Mouse (Mus musculus) limb, embryonic 15.5 days (tissue): ENCODE measurements around the gene Soga1. TPM values are rescaled to one million over a fixed set of nuclear protein-coding genes. Genes with fewer than 3 reads are reported as not detected.

Source experiments
- ATAC-seq: fragments of 200-750 bp; cut with Nextera tagmentation; 2 replicates; pipeline ENCODE4 v1.8.0; 2017; ENCODE audit warnings: low read depth, moderate TSS enrichment; ENCODE audit not compliant: insufficient number of reproducible peaks, low FRiP score, low TSS enrichment
- H3K27ac ChIP-seq: fragments of 300-500 bp; sonication (generic); 2 replicates; pipeline ENCODE4 v1.5.1; 2015; ENCODE audit warnings: moderate library complexity, mild to moderate bottlenecking, inconsistent platforms
- H3K27me3 ChIP-seq: fragments of 300-500 bp; sonication (generic); 2 replicates; pipeline ENCODE4 v1.6.1; 2015; ENCODE audit warnings: inconsistent platforms
- H3K36me3 ChIP-seq: fragments of 300-500 bp; sonication (generic); 2 replicates; pipeline ENCODE4 v1.6.1; 2015; ENCODE audit warnings: inconsistent platforms
- H3K4me1 ChIP-seq: fragments of 300-500 bp; sonication (generic); 2 replicates; pipeline ENCODE4 v1.6.1; 2015; ENCODE audit warnings: inconsistent platforms
- H3K4me2 ChIP-seq: fragments of 300-500 bp; sonication (generic); 2 replicates; pipeline ENCODE4 v1.6.1; 2015; ENCODE audit warnings: mild to moderate bottlenecking, inconsistent platforms
- H3K4me3 ChIP-seq: fragments of 300-500 bp; sonication (generic); 2 replicates; pipeline ENCODE4 v1.5.1; 2015; ENCODE audit warnings: mild to moderate bottlenecking, inconsistent platforms
- H3K9ac ChIP-seq: fragments of 300-500 bp; sonication (generic); 2 replicates; pipeline ENCODE4 v1.6.1; 2015; ENCODE audit warnings: inconsistent platforms
- H3K9me3 ChIP-seq: fragments of 300-500 bp; sonication (generic); 2 replicates; pipeline ENCODE4 v1.6.1; 2016; ENCODE audit warnings: inconsistent platforms
- WGBS: fragments of 180-500 bp; shearing (Covaris S2); methylation state at CpG from one replicate; pipeline ENCODE4 v1.1.7; 2015; 5-methylcytosine and 5-hydroxymethylcytosine counted together
- polyA plus RNA-seq: library from polyadenylated mRNA; unstranded; fragments of >200 nt; fragmentation: Nextera tagmentation; extraction: Ambion mirVana; gene quantifications from 2 replicates; pipeline ENCODE4 v1.2.1, GENCODE M21; 2015

Gene Soga1
- polyA plus RNA-seq, 1 experiment from 2014 or later, result 2.9 TPM

DNA sequence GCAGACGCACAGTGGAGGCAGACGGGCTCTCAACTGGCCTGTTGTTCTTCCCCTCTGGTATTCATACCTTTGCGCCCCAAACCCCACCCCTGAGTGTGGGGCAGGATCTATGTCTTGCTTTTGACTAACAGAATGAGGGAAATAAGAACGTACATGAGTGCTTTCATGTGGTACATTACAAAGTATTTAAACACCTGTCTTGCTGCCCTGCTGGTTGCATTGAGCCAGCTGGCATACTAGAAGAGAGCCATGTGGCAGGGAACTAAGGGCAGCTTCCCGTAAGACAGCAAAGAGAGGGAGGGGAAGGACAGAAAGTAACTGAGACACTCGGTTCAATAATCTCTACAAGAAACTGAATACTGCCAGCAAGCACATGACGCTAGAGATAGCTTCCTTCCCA lies 108.8 kb downstream of the Soga1 start:
- ATAC-seq, result no peak
- Histone ChIP-seq H3K4me3 (no peak overlapping the region), H3K9me3 (no peaks in the 10 kb centered on the region), H3K36me3 (no peaks in the 10 kb centered on the region), H3K4me1 (peaks cover 3% of the 10 kb centered on the region; the same call in 1 of the 2 replicates), H3K27me3 (no peaks in the 10 kb centered on the region), H3K4me2 (no peak overlapping the region), H3K27ac (no peak overlapping the region), H3K9ac (no peak overlapping the region)
- WGBS, result 74% methylated on average over 7 of the region's 7 CpGs

DNA sequence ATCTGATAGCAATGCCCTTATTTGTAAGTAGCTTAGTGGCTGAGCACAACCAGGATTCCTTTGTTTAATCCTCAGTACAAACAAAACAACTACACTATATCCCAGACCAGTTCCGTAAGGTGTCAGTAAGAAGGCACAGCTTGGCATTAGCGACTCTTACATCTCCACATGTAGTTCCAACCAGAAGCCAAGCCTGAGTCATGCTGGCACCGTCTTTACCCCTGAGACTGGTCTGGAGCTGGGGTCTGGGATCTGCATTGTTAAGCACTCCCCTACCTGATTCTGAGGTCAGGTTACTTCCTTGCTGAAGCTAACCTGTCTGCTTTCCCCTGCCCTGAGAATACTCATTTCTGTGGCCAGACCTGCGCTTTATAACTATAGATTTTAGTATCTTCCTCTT lies 110.6 kb downstream of the Soga1 start:
- H3K27me3 ChIP-seq, result no peaks in the 10 kb centered on the region
- H3K4me1 ChIP-seq, result no peaks in the 10 kb centered on the region
- no peak overlapping the region for H3K27ac ChIP-seq
- 79% methylated on average over 4 of the region's 4 CpGs for WGBS
- no peaks in the 10 kb centered on the region for H3K9me3 ChIP-seq
- no peak overlapping the region for H3K4me3 ChIP-seq
- H3K4me2 ChIP-seq, result no peak overlapping the region
- no peak overlapping the region for H3K9ac ChIP-seq
- no peak for ATAC-seq
- H3K36me3 ChIP-seq, result no peaks in the 10 kb centered on the region

DNA sequence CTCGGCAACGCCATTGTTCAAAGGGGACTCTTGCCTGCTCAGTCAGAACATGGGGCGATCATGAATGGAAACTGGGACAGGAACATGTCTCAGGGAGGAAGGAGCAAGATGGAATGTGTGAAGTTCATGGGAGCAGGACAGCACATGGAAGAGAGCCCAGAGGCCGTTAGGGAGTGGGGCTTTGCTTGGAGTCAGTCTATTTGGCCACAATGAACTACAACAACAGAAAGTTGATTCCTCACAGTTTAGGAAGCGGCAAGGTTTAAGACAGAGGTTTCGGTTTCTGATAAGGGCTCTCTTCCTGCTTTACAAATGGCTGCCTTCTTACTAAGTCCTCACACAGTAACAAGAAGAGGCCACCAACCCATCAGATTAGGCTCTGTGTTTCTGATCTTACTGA lies 111.7 kb downstream of the Soga1 start:
- Histone ChIP-seq H3K4me1 (no peaks in the 10 kb centered on the region), H3K27me3 (no peaks in the 10 kb centered on the region), H3K36me3 (no peaks in the 10 kb centered on the region), H3K4me2 (no peak overlapping the region), H3K9ac (no peak overlapping the region), H3K4me3 (no peak overlapping the region), H3K27ac (no peak overlapping the region), H3K9me3 (no peaks in the 10 kb centered on the region)
- ATAC-seq, result no peak
- WGBS, result 83% methylated on average over 6 of the region's 6 CpGs

Other genes starting within 250 kb of the Soga1 start
- 49.2 and 52.7 TPM in 2 replicates for gene Tgif2, start 239.2 kb downstream of the Soga1 start, polyA plus RNA-seq
- 6.6 and 9.2 TPM in 2 replicates for gene 4930518I15Rik, start 221.3 kb downstream of the Soga1 start, polyA plus RNA-seq
- 134 and 157 TPM in 2 replicates for gene Rab5if, start 216.1 kb downstream of the Soga1 start, polyA plus RNA-seq
- 0.46 and 0.63 TPM in 2 replicates for gene Sla2, start 192.1 kb downstream of the Soga1 start, polyA plus RNA-seq
- gene Ndrg3, start 87.2 kb downstream of the Soga1 start, polyA plus RNA-seq, result 52.2 and 54.0 TPM in 2 replicates
- 29.5 and 31.6 TPM in 2 replicates for gene Dsn1, start 72.1 kb downstream of the Soga1 start, polyA plus RNA-seq
- gene Tldc2, start 7.8 kb upstream of the Soga1 start, polyA plus RNA-seq, result not detected in 2 replicates
- gene Samhd1, start 56.0 kb upstream of the Soga1 start, polyA plus RNA-seq, result 21.4 and 24.1 TPM in 2 replicates
- 17.3 and 18.0 TPM in 2 replicates for gene Rbl1, start 125.3 kb upstream of the Soga1 start, polyA plus RNA-seq
- gene Rpn2, start 199.8 kb upstream of the Soga1 start, polyA plus RNA-seq, result 342 and 349 TPM in 2 replicates
- 0.36 and 1.0 TPM in 2 replicates for gene Mroh8, start 200.3 kb upstream of the Soga1 start, polyA plus RNA-seq